Mouse (Mus musculus) megakaryocyte, embryonic 14.5 days (primary cell): Measurements from ENCODE around the gene Jsrp1.
"Not testable (repeated sequence)": the region's sequence is repeated elsewhere in the genome, so short reads cannot be mapped to it uniquely, and the experiment has no call there.

Experiments used
- FLI1 ChIP-seq: IDR thresholded peaks from 2 replicates; pipeline ENCODE4 v1.6.1; 2012; ENCODE audit warnings: low read length, inconsistent platforms, mixed read lengths
- GATA1 ChIP-seq: IDR thresholded peaks from 3 replicates; pipeline ENCODE4 v1.6.1; 2012; ENCODE audit warnings: mixed read lengths, low read length, inconsistent platforms, borderline replicate concordance

DNA sequence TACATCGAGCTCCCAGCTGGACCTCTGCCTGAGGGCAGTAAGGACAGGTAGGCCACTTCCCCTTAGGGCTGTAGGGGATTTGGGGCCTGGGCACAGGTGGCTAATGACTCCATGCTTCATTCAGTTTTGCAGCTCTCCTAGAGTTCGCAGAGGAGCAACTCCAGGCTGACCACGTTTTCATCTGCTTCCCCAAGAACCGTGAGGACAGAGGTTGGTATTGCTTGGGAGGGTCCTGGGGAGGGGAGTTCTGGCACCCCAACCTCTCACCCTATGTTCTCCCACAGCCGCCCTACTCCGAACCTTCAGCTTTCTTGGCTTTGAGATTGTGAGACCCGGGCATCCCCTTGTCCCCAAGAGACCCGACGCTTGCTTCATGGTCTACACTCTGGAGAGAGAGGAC is 15.3 kb upstream of the Jsrp1 start:
- not testable (repeated sequence) for TF ChIP-seq GATA1, FLI1
